ENCODE assay signal across 23 mouse cellular contexts in the genomic region with DNA sequence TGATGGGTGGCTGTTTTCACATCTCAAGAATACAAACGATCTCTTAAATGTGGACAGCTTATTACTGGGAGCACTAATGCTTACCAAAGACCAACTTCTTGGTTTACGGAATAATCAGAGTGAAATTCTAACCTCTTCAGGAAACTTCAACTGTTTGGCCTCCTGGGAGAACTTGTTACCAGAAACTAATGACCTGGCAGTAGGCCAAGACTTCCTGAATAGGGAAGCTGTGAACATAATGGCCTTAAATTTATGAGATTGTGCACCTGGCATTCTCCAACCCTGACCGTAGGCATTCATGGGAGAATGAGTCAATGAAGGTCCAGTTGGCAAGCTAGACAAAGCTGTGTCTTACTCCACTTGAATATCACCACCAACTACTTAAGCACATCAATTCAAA.
A peak's percentile ranks its signal among the peaks of the same experiment; 100 is the strongest.
DNase-seq lines count a peak whose midpoint lies in the region; ATAC-seq and TF ChIP-seq lines count a peak whose summit lies in the region.
"Had no signal": no experiment of that assay in that cellular context is flagged by ENCODE, and none has a peak within 500 bp of the region (broad histone marks: within the 10 kb centered on the region; RNA-seq: fewer than 3 reads in every experiment).

No protein-coding gene starts in this region.

- TF ChIP-seq CTCF in midbrain, postnatal 0 days (IDR thresholded peaks at IDR 0.05): no peak

- peak; percentile 12 to 27 for DNase-seq in cerebellum, postnatal 10 days
- no peak for DNase-seq in cerebellum, postnatal 4 days (ENCODE audit: low spot score in 2 of 2)
- no peak for DNase-seq in kidney, adult 18-20 months
- DNase-seq in midbrain, postnatal 0 days (ENCODE audit: low spot score): peak; percentile 32
- DNase-seq: adrenal gland, postnatal 14 days; cerebellum, adult 11 months; cerebellum, postnatal 25 days; gastrocnemius, postnatal 10 days; liver; lung, postnatal 14 days; spleen, adult 18-20 months; thymus, postnatal 36 days had no signal

- no peak overlapping the region for H3K27ac ChIP-seq in kidney, embryonic 15.5 days
- H3K27ac ChIP-seq in midbrain, postnatal 0 days (ENCODE audit: low read depth, low read length): no peak overlapping the region
- H3K27ac ChIP-seq in midbrain, embryonic 15.5 days: no peak overlapping the region
- no peak overlapping the region for H3K27ac ChIP-seq in limb, embryonic 12.5 days
- H3K27ac ChIP-seq in heart, embryonic 11.5 days (ENCODE audit: low read depth, low read length): no peak overlapping the region
- H3K27ac ChIP-seq: forebrain, embryonic 10.5 days; heart, embryonic 13.5 days; hindbrain, embryonic 15.5 days had no signal

- no peaks in the 10 kb centered on the region for H3K9me3 ChIP-seq in kidney, embryonic 15.5 days (replicated peaks)
- H3K9me3 ChIP-seq in midbrain, postnatal 0 days (ENCODE audit: low read length): no peaks in the 10 kb centered on the region
- no peaks in the 10 kb centered on the region for H3K9me3 ChIP-seq in midbrain, embryonic 15.5 days
- H3K9me3 ChIP-seq in limb, embryonic 12.5 days: peaks cover 7% of the 10 kb centered on the region; the same call in 1 of the 2 replicates
- H3K9me3 ChIP-seq in heart, embryonic 11.5 days (replicated peaks; ENCODE audit: control insufficient read depth, low read length): no peaks in the 10 kb centered on the region
- H3K9me3 ChIP-seq: heart, embryonic 13.5 days; hindbrain, embryonic 15.5 days had no signal

- no peaks in the 10 kb centered on the region for H3K36me3 ChIP-seq in kidney, embryonic 15.5 days
- H3K36me3 ChIP-seq in midbrain, postnatal 0 days (ENCODE audit: insufficient read depth, low read length): no peaks in the 10 kb centered on the region
- H3K36me3 ChIP-seq in midbrain, embryonic 15.5 days (replicated peaks): no peaks in the 10 kb centered on the region
- no peaks in the 10 kb centered on the region for H3K36me3 ChIP-seq in limb, embryonic 12.5 days
- H3K36me3 ChIP-seq in heart, embryonic 11.5 days (ENCODE audit: control insufficient read depth, insufficient read depth, low read length): no peaks in the 10 kb centered on the region
- H3K36me3 ChIP-seq: forebrain, embryonic 10.5 days; heart, embryonic 13.5 days; hindbrain, embryonic 15.5 days had no signal

- H3K4me1 ChIP-seq in kidney, embryonic 15.5 days: 0 out of 2 replicates have a peak, but pooled peaks cover 5% of the 10 kb centered on the region
- no peaks in the 10 kb centered on the region for H3K4me1 ChIP-seq in midbrain, postnatal 0 days (ENCODE audit: insufficient read depth, low read length)
- H3K4me1 ChIP-seq in midbrain, embryonic 15.5 days: no peaks in the 10 kb centered on the region
- 0 out of 2 replicates have a peak, but pooled peaks cover 4% of the 10 kb centered on the region for H3K4me1 ChIP-seq in limb, embryonic 12.5 days (replicated peaks)
- H3K4me1 ChIP-seq in heart, embryonic 11.5 days (ENCODE audit: control insufficient read depth, insufficient read depth, low read length): no peaks in the 10 kb centered on the region
- H3K4me1 ChIP-seq: forebrain, embryonic 10.5 days; heart, embryonic 13.5 days; hindbrain, embryonic 15.5 days had no signal

- ATAC-seq in kidney, embryonic 15.5 days (replicated peaks; ENCODE audit: low FRiP score): 0 out of 2 replicates have a peak, but pooled peaks have one; percentile 58
- ATAC-seq in midbrain, postnatal 0 days (ENCODE audit: low FRiP score): no peak
- no peak for ATAC-seq in midbrain, embryonic 15.5 days (replicated peaks)
- peak; percentile 73; the same call in 1 of the 2 replicates for ATAC-seq in limb, embryonic 12.5 days (ENCODE audit: insufficient number of reproducible peaks, insufficient read depth, low FRiP score, low TSS enrichment, low read depth)
- ATAC-seq in heart, embryonic 11.5 days (replicated peaks; ENCODE audit: insufficient number of reproducible peaks, low FRiP score, low TSS enrichment): no peak
- ATAC-seq: activated CD4-positive, CD25-positive, alpha-beta regulatory T cell, adult 4 months; intestine, postnatal 0 days; midbrain, embryonic 16.5 days; Patski had no signal

- H3K27me3 ChIP-seq in kidney, embryonic 15.5 days: no peaks in the 10 kb centered on the region
- H3K27me3 ChIP-seq in midbrain, postnatal 0 days (ENCODE audit: insufficient read depth, low read length): no peaks in the 10 kb centered on the region
- H3K27me3 ChIP-seq in midbrain, embryonic 15.5 days (replicated peaks): no peaks in the 10 kb centered on the region
- no peaks in the 10 kb centered on the region for H3K27me3 ChIP-seq in limb, embryonic 12.5 days
- no peaks in the 10 kb centered on the region for H3K27me3 ChIP-seq in heart, embryonic 11.5 days (ENCODE audit: control insufficient read depth, insufficient read depth, low read length)
- H3K27me3 ChIP-seq: heart, embryonic 13.5 days; hindbrain, embryonic 15.5 days; Patski had no signal

- no peak overlapping the region for H3K4me2 ChIP-seq in kidney, embryonic 15.5 days
- no peak overlapping the region for H3K4me2 ChIP-seq in midbrain, postnatal 0 days (ENCODE audit: low read depth, low read length, poor library complexity, severe bottlenecking)
- no peak overlapping the region for H3K4me2 ChIP-seq in midbrain, embryonic 15.5 days
- H3K4me2 ChIP-seq in limb, embryonic 12.5 days: no peak overlapping the region
- H3K4me2 ChIP-seq in heart, embryonic 11.5 days: no peak overlapping the region
- H3K4me2 ChIP-seq: heart, embryonic 13.5 days; hindbrain, embryonic 15.5 days had no signal

- no peak overlapping the region for H3K9ac ChIP-seq in kidney, embryonic 15.5 days
- no peak overlapping the region for H3K9ac ChIP-seq in midbrain, postnatal 0 days (replicated peaks; ENCODE audit: low read length, poor library complexity, severe bottlenecking)
- no peak overlapping the region for H3K9ac ChIP-seq in midbrain, embryonic 15.5 days
- H3K9ac ChIP-seq in limb, embryonic 12.5 days (replicated peaks): no peak overlapping the region
- no peak overlapping the region for H3K9ac ChIP-seq in heart, embryonic 11.5 days (ENCODE audit: low read depth, low read length)
- H3K9ac ChIP-seq: heart, embryonic 13.5 days; hindbrain, embryonic 15.5 days had no signal

- WGBS in kidney, embryonic 15.5 days: 23% methylated on average over 3 of the region's 3 CpGs
- WGBS in midbrain, postnatal 0 days: 69% methylated on average over 3 of the region's 3 CpGs
- WGBS in midbrain, embryonic 15.5 days: 69% methylated on average over 3 of the region's 3 CpGs
- WGBS in limb, embryonic 12.5 days: 24% methylated on average over 3 of the region's 3 CpGs
- 75% methylated on average over 3 of the region's 3 CpGs for WGBS in heart, embryonic 11.5 days (ENCODE audit: insufficient replicate concordance)

- no peak overlapping the region for H3K4me3 ChIP-seq in kidney, embryonic 15.5 days (replicated peaks)
- no peak overlapping the region for H3K4me3 ChIP-seq in midbrain, postnatal 0 days (ENCODE audit: low read depth, low read length)
- no peak overlapping the region for H3K4me3 ChIP-seq in midbrain, embryonic 15.5 days
- no peak overlapping the region for H3K4me3 ChIP-seq in limb, embryonic 12.5 days (replicated peaks)
- no peak overlapping the region for H3K4me3 ChIP-seq in heart, embryonic 11.5 days (ENCODE audit: low read depth, low read length)
- H3K4me3 ChIP-seq: forebrain, embryonic 10.5 days; heart, embryonic 13.5 days; hindbrain, embryonic 15.5 days had no signal

Comparison
In these comparisons a context has a peak if more than half of its experiments do, and no peak if none do; other contexts are left out.
1. DNase-seq: peak in cerebellum, postnatal 10 days (2 of 2) and midbrain, postnatal 0 days (single experiment); none in cerebellum, postnatal 4 days (0 of 2) and kidney, adult 18-20 months (single experiment).
2. ATAC-seq: peak in kidney, embryonic 15.5 days (single experiment) and limb, embryonic 12.5 days (single experiment); none in midbrain, postnatal 0 days (single experiment), midbrain, embryonic 15.5 days (single experiment) and heart, embryonic 11.5 days (single experiment).